Mouse (Mus musculus): ENCODE measurements at regions not wholly inside any gene's neighbourhood (a gene's known extent, or its start where the extent isn't known, plus 50 kb on each side); places are given as distances from the start of the nearest gene placed in this dataset.
"Not testable (repeated sequence)": the region's sequence is repeated elsewhere in the genome, so short reads cannot be mapped to it uniquely, and the experiment has no call there.

- Histone ChIP-seq H3K4me1 (ENCODE audit: control insufficient read depth in 2 of 2, insufficient read depth in 2 of 2, low read length in 2 of 2, poor library complexity in 1 of 2) (peaks cover 0 to 2% of the 10 kb centered on the region in 2 experiments; a peak in 1 of 4 replicates), H3K9ac (ENCODE audit: insufficient read depth, low read depth, low read length, poor library complexity, severe bottlenecking) (no peak overlapping the region), H3K4me3 (ENCODE audit: insufficient read depth in 1 of 2, low read depth in 1 of 2, low read length in 2 of 2, poor library complexity in 1 of 2, severe bottlenecking in 1 of 2) (no peak overlapping the region), H3K36me3 (ENCODE audit: control insufficient read depth, insufficient read depth, low read length, poor library complexity, severe bottlenecking) (no peaks in the 10 kb centered on the region), H3K9me3 (ENCODE audit: control insufficient read depth, insufficient read depth, low read depth, low read length) (no peaks in the 10 kb centered on the region), H3K27ac (ENCODE audit: insufficient read depth, low read depth, low read length, poor library complexity, severe bottlenecking) (no peak overlapping the region)
- TF ChIP-seq ZC3H11A (IDR thresholded peaks at IDR 0.05; ENCODE audit: borderline replicate concordance, low read depth, low read length), result no peak
- TF ChIP-seq HCFC1 (IDR thresholded peaks at IDR 0.05; ENCODE audit: borderline replicate concordance, insufficient read depth, low read length), result no peak
- no peak for TF ChIP-seq ZNF384 (IDR thresholded peaks at IDR 0.05; ENCODE audit: low read depth, low read length)
- TF ChIP-seq CHD2 (IDR thresholded peaks at IDR 0.05; ENCODE audit: low read depth, low read length), result no peak
- no peak for TF ChIP-seq MAFK (IDR thresholded peaks at IDR 0.05; ENCODE audit: insufficient read depth, low read depth, low read length)
- in situ Hi-C loops (cut with MboI; ENCODE audit: low sequenced_read_pairs in 2 of 2, unreplicated experiment in 2 of 2), result loop anchor here (10.0 to 25.0 kb wide), 4 partner anchors 195 to 703 kb away; partner anchors contain the start of gene St8sia2 (in 1 of the 2)
- DNase-seq (ENCODE audit: low read depth, low spot score), result no peak
These were observed 80.6 kb upstream of the Fam174b start for GRCm38 (mm10) chr7:73659551-73659950.

- Histone ChIP-seq H3K4me1 (ENCODE audit: control insufficient read depth in 2 of 2, insufficient read depth in 2 of 2, low read length in 2 of 2, poor library complexity in 1 of 2) (peaks cover 0 to 2% of the 10 kb centered on the region in 2 experiments; a peak in 1 of 4 replicates), H3K9ac (ENCODE audit: insufficient read depth, low read depth, low read length, poor library complexity, severe bottlenecking) (no peak overlapping the region), H3K9me3 (ENCODE audit: control insufficient read depth, insufficient read depth, low read depth, low read length) (no peaks in the 10 kb centered on the region), H3K36me3 (ENCODE audit: control insufficient read depth, insufficient read depth, low read length, poor library complexity, severe bottlenecking) (no peaks in the 10 kb centered on the region), H3K4me3 (ENCODE audit: insufficient read depth in 1 of 2, low read depth in 1 of 2, low read length in 2 of 2, poor library complexity in 1 of 2, severe bottlenecking in 1 of 2) (no peak overlapping the region), H3K27ac (ENCODE audit: insufficient read depth, low read depth, low read length, poor library complexity, severe bottlenecking) (no peak overlapping the region)
- DNase-seq (ENCODE audit: low read depth, low spot score), result no peak
- TF ChIP-seq CHD2 (IDR thresholded peaks at IDR 0.05; ENCODE audit: low read depth, low read length), result no peak
- no peak for TF ChIP-seq HCFC1 (IDR thresholded peaks at IDR 0.05; ENCODE audit: borderline replicate concordance, insufficient read depth, low read length)
- TF ChIP-seq ZNF384 (IDR thresholded peaks at IDR 0.05; ENCODE audit: low read depth, low read length), result no peak
- TF ChIP-seq MAFK (IDR thresholded peaks at IDR 0.05; ENCODE audit: insufficient read depth, low read depth, low read length), result no peak
- TF ChIP-seq ZC3H11A (IDR thresholded peaks at IDR 0.05; ENCODE audit: borderline replicate concordance, low read depth, low read length), result no peak
- in situ Hi-C loops (cut with MboI; ENCODE audit: low sequenced_read_pairs in 2 of 2, unreplicated experiment in 2 of 2), result loop anchor here (10.0 to 25.0 kb wide), 4 partner anchors 198 to 705 kb away; partner anchors contain the start of gene St8sia2 (in 1 of the 2)
These were observed 82.8 kb upstream of the Fam174b start for GRCm38 (mm10) chr7:73657283-73657682.

GRCm38 (mm10) chr7:73656424-73656795 is 83.7 kb upstream of the Fam174b start:
- H3K4me1 ChIP-seq (ENCODE audit: control insufficient read depth in 2 of 2, insufficient read depth in 2 of 2, low read length in 2 of 2, poor library complexity in 1 of 2); H3K27ac ChIP-seq (ENCODE audit: insufficient read depth, low read depth, low read length, poor library complexity, severe bottlenecking); H3K9me3 ChIP-seq (ENCODE audit: control insufficient read depth, insufficient read depth, low read depth, low read length); DNase-seq (ENCODE audit: low read depth, low spot score); H3K9ac ChIP-seq (ENCODE audit: insufficient read depth, low read depth, low read length, poor library complexity, severe bottlenecking); H3K4me3 ChIP-seq (ENCODE audit: insufficient read depth in 1 of 2, low read depth in 1 of 2, low read length in 2 of 2, poor library complexity in 1 of 2, severe bottlenecking in 1 of 2); H3K36me3 ChIP-seq (ENCODE audit: control insufficient read depth, insufficient read depth, low read length, poor library complexity, severe bottlenecking): not testable (repeated sequence)
- in situ Hi-C loops (cut with MboI; ENCODE audit: low sequenced_read_pairs in 2 of 2, unreplicated experiment in 2 of 2), result loop anchor here (10.0 to 25.0 kb wide), 4 partner anchors 198 to 706 kb away; partner anchors contain the start of gene St8sia2 (in 1 of the 2)

- in situ Hi-C loops (cut with MboI; ENCODE audit: low sequenced_read_pairs in 2 of 2, unreplicated experiment in 2 of 2), result loop anchor here (10.0 to 25.0 kb wide), 4 partner anchors 199 to 706 kb away; partner anchors contain the start of gene St8sia2 (in 1 of the 2)
- no peaks in the 10 kb centered on the region for H3K36me3 ChIP-seq (ENCODE audit: control insufficient read depth, insufficient read depth, low read length, poor library complexity, severe bottlenecking)
- DNase-seq (ENCODE audit: low read depth, low spot score), result peak; percentile 66
- no peak overlapping the region for H3K9ac ChIP-seq (ENCODE audit: insufficient read depth, low read depth, low read length, poor library complexity, severe bottlenecking)
- no peak overlapping the region for H3K27ac ChIP-seq (ENCODE audit: insufficient read depth, low read depth, low read length, poor library complexity, severe bottlenecking)
- no peaks in the 10 kb centered on the region for H3K9me3 ChIP-seq (ENCODE audit: control insufficient read depth, insufficient read depth, low read depth, low read length)
- H3K4me3 ChIP-seq (ENCODE audit: insufficient read depth in 1 of 2, low read depth in 1 of 2, low read length in 2 of 2, poor library complexity in 1 of 2, severe bottlenecking in 1 of 2), result no peak overlapping the region
- H3K4me1 ChIP-seq (ENCODE audit: control insufficient read depth in 2 of 2, insufficient read depth in 2 of 2, low read length in 2 of 2, poor library complexity in 1 of 2), result peaks cover 0 to 2% of the 10 kb centered on the region in 2 experiments; a peak in 1 of 4 replicates
- TF ChIP-seq ZC3H11A (IDR thresholded peaks at IDR 0.05; ENCODE audit: borderline replicate concordance, low read depth, low read length) (peak; percentile 97), HCFC1 (IDR thresholded peaks at IDR 0.05; ENCODE audit: borderline replicate concordance, insufficient read depth, low read length) (no peak)
These were observed 84.2 kb upstream of the Fam174b start for GRCm38 (mm10) chr7:73655787-73656423.
